Mouse (Mus musculus) liver, embryonic 16.5 days (tissue): ENCODE data around the gene Arr3. TPM values are rescaled to one million over a fixed set of nuclear protein-coding genes. Genes with fewer than 3 reads are reported as not detected.

Source experiments
- ATAC-seq: fragments of 200-750 bp; cut with Nextera tagmentation; 2 replicates; pipeline ENCODE4 v1.8.0; 2017; ENCODE audit warnings: low read depth, mild to moderate bottlenecking, moderate number of reproducible peaks, moderate library complexity
- H3K27ac ChIP-seq: fragments of 300-500 bp; sonication (generic); 2 replicates; pipeline ENCODE4 v1.5.1; 2014; ENCODE audit warnings: mild to moderate bottlenecking, low read length
- H3K27me3 ChIP-seq: fragments of 300-500 bp; sonication (generic); 2 replicates; pipeline ENCODE4 v1.6.1; 2014; ENCODE audit warnings: low read depth, low read length, mixed read lengths; ENCODE audit not compliant: control insufficient read depth, insufficient read depth
- H3K36me3 ChIP-seq: fragments of 300-500 bp; sonication (generic); 2 replicates; pipeline ENCODE4 v1.6.1; 2014; ENCODE audit warnings: mild to moderate bottlenecking; ENCODE audit not compliant: control insufficient read depth, insufficient read depth
- H3K4me1 ChIP-seq: fragments of 300-500 bp; sonication (generic); 2 replicates; pipeline ENCODE4 v1.6.1; 2014; ENCODE audit warnings: low read depth, low read length, mixed read lengths; ENCODE audit not compliant: control insufficient read depth
- H3K4me2 ChIP-seq: fragments of 300-500 bp; sonication (generic); 2 replicates; pipeline ENCODE4 v1.6.1; 2014; ENCODE audit warnings: low read depth, low read length, mixed read lengths
- H3K4me3 ChIP-seq: fragments of 300-500 bp; sonication (generic); 2 replicates; pipeline ENCODE4 v1.5.1; 2014; ENCODE audit warnings: low read depth, mild to moderate bottlenecking, low read length
- H3K9ac ChIP-seq: fragments of 300-500 bp; sonication (generic); 2 replicates; pipeline ENCODE4 v1.6.1; 2014; ENCODE audit warnings: low read depth, low read length
- H3K9me3 ChIP-seq: fragments of 300-500 bp; sonication (generic); replicated peaks from 2 replicates; pipeline ENCODE4 v1.6.1; 2016; ENCODE audit warnings: low read length; ENCODE audit not compliant: control insufficient read depth
- WGBS: fragments of 180-500 bp; shearing (Covaris S2); extraction: QIAGEN DNeasy Blood & Tissue Kit; methylation state at CpG from one replicate; pipeline ENCODE4 v1.1.7; 2014; ENCODE audit not compliant: insufficient replicate concordance; 5-methylcytosine and 5-hydroxymethylcytosine counted together
- polyA plus RNA-seq: library from polyadenylated mRNA; unstranded; fragments of >200 nt; fragmentation: Nextera tagmentation; extraction: Ambion mirVana; gene quantifications from 2 replicates; pipeline ENCODE4 v1.2.1, GENCODE M21; 2015

Gene Arr3
- not detected in 2 replicates for polyA plus RNA-seq

DNA sequence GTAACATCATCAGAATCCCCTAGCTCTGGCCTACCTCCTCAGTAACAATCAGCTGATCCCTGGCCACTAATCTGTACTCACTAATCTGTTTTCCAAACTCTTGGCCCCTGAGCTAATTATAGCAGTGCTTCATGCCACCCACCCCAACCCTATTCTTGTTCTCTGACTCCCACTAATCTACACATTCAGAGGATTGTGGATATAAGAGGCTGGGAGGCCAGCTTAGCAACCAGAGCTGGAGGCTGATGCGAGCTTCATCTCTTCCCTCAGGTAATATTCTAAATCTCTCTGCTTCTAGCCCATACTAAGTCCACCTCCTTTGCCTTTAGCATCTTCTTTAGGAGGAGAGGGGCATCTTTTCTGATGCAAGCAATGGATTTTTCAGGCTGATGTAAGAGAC, at the start of gene Arr3:
Gene Arr3, plus strand, starts transcription at position 184 of the 400 bp plus-strand sequence.
- ATAC-seq, result no peak
- no peak within 1 kb of the TSS for H3K4me3 ChIP-seq
- 59% methylated on average over 1 of the region's 1 CpGs for WGBS

DNA sequence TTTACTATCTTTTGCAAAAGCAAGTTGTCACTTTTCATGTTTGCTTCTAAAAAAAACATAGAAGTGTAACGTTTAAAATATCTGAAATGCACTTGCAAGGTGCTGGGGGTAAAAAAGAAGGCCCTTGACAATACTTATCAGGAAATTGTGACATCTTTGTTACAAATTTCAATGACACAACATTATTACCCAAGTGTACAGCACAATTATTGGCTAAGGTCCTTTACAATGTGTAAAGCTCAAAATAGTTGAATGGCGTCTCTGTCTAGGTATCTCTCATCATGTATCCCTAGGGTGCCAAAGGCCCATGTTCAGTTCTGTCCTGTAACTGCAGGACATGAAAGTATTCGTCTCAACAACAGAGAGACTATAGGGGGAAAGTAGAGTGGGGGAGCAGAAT, 49.3 kb upstream of the Arr3 start:
- no peaks in the 10 kb centered on the region for H3K36me3 ChIP-seq
- no peaks in the 10 kb centered on the region for H3K27me3 ChIP-seq
- no peak overlapping the region for H3K9ac ChIP-seq
- H3K9me3 ChIP-seq, result no peaks in the 10 kb centered on the region
- no peaks in the 10 kb centered on the region for H3K4me1 ChIP-seq
- no peak overlapping the region for H3K4me2 ChIP-seq
- 56% methylated on average over 3 of the region's 3 CpGs for WGBS
- ATAC-seq, result no peak
- H3K4me3 ChIP-seq, result no peak overlapping the region
- H3K27ac ChIP-seq, result no peak overlapping the region

More for the DNA sequence above, at the start of gene Arr3:
- no peaks in the 10 kb centered on the region for H3K9me3 ChIP-seq
- no peak within 1 kb of the TSS for H3K9ac ChIP-seq
- H3K27ac ChIP-seq, result no peak within 1 kb of the TSS
- H3K36me3 ChIP-seq, result no peaks in the 10 kb centered on the region
- H3K4me1 ChIP-seq, result no peaks in the 10 kb centered on the region
- no peaks in the 10 kb centered on the region for H3K27me3 ChIP-seq
- no peak within 1 kb of the TSS for H3K4me2 ChIP-seq

DNA sequence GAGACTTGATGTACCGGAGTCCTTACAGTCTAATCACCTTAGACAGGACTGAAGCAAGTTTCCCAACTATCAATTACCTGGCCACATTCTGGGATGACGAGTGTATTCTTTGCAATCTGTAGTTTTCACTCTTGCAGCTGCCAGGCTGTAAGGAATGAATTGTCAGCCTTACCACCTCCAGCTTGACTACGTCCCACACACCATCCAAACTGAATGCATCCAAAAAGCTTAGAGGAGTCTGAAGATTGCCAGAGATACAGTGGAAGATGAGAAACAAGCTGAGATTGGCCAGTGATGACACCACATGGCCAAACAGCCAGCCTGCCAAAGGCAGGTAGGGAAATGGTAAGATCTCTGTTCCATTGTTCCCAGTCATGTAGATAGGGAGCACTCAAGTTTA, 39.6 kb upstream of the Arr3 start:
- Histone ChIP-seq H3K9me3 (no peaks in the 10 kb centered on the region), H3K4me2 (no peak overlapping the region), H3K27ac (no peak overlapping the region), H3K36me3 (no peaks in the 10 kb centered on the region), H3K4me3 (no peak overlapping the region), H3K27me3 (no peaks in the 10 kb centered on the region; the same call in 1 of the 2 replicates), H3K9ac (no peak overlapping the region), H3K4me1 (no peaks in the 10 kb centered on the region)
- no peak for ATAC-seq
- 74% methylated on average over 3 of the region's 3 CpGs for WGBS

DNA sequence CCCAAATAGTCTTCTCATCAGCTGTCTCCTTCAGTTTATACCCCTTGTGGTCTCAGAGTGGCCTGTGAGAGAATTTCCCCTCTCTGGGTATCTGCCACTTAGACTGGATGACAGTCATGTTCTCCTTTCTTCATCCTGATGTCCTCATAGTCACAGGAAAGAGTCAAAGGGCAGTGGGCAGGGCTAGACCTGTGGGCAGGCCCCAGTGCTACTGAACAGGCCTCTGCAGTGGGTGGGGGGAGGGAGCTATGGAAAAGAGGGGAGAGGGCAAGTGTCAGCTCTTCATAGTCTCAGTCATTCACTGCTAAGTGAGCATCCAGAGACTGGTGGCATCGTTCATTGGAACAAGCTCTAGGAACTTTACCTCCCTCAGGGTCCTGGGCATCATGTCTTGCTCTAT, 33.3 kb upstream of the Arr3 start, which contains the start of gene Awat1:
Gene Awat1, plus strand, starts transcription at position 301 of the 400 bp plus-strand sequence.
- Histone ChIP-seq H3K27ac (no peak within 1 kb of the TSS), H3K4me3 (no peak within 1 kb of the TSS), H3K9ac (no peak within 1 kb of the TSS), H3K27me3 (no peaks in the 10 kb centered on the region), H3K36me3 (no peaks in the 10 kb centered on the region), H3K4me2 (no peak within 1 kb of the TSS), H3K4me1 (no peaks in the 10 kb centered on the region), H3K9me3 (no peaks in the 10 kb centered on the region)
- no peak for ATAC-seq
- whole genome bisulfite sequencing, result 55% methylated on average over 1 of the region's 1 CpGs

DNA sequence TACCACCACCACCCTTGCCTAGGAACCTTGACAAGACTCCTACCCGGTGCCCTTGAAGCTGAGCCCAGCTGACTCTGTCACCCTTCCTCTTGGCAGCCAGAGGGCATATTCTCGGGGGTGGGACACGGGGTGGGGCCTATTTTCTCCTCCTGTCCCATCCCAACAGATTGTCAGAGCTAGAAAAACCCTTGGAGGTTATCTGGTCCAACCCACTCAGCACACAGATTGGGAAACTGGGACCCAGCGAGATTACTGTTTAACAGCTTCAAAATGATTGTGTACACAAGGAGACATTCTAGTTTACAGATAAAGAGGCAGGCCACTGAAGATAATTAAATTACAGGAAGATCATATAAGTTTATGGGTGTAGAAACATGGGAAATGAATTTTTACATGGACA, 10.5 kb upstream of the Arr3 start, which contains the start of gene P2ry4:
Gene P2ry4, minus strand, starts transcription at position 79 of the 400 bp plus-strand sequence.
- Histone ChIP-seq H3K36me3 (no peaks in the 10 kb centered on the region), H3K9me3 (no peaks in the 10 kb centered on the region), H3K4me3 (no peak within 1 kb of the TSS), H3K4me1 (no peaks in the 10 kb centered on the region), H3K4me2 (no peak within 1 kb of the TSS), H3K27ac (no peak within 1 kb of the TSS), H3K9ac (no peak within 1 kb of the TSS), H3K27me3 (peaks cover 3% of the 10 kb centered on the region; the same call in 1 of the 2 replicates)
- WGBS, result 42% methylated on average over 4 of the region's 4 CpGs
- ATAC-seq, result peak; percentile 56

DNA sequence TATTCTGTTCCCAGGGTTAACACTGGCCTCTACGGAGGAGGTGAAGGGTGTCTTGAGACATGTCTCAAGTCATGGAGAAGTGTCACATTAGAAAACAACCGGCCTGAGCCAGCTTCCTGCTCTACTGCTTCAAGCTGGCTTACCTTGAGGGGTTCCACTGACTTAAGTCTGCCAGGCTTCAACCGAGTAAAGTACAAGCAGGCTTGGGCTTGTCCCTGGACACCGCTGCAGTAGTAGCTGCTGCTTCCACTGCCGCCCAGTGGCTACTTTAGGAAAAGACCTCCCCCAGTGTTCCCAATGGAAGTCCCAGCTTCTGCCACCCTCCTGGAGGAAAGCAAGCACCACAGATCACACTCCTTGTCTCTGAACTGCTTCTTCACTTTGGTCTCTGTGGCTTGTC, 7.9 kb upstream of the Arr3 start:
- Histone ChIP-seq H3K9me3 (no peaks in the 10 kb centered on the region), H3K4me3 (no peak overlapping the region), H3K36me3 (no peaks in the 10 kb centered on the region), H3K27ac (no peak overlapping the region), H3K4me2 (no peak overlapping the region), H3K27me3 (no peaks in the 10 kb centered on the region; the same call in 1 of the 2 replicates), H3K4me1 (no peaks in the 10 kb centered on the region), H3K9ac (no peak overlapping the region)
- ATAC-seq, result 0 out of 2 replicates have a peak, but pooled peaks have one; percentile 24
- 27% methylated on average over 5 of the region's 5 CpGs for WGBS

DNA sequence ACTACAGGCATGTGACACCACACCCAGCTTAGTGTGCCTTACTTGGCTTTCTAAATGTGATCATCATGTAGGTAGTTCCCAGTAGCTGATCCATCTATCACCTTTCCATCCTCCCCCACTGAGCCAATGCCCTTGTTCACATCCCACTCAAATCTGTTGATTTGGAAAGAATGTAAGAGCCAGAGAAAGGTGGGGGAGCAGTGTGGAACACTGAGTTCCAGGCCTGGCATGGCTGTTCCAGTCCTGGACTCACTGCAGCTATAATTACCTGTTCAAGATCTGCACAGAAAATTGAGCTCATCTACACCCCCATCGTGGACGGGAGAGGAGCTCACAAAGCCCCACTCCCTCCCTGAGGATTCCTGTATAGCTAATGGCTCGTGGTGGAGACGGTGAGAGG, 5.5 kb upstream of the Arr3 start:
- H3K4me3 ChIP-seq, result no peak overlapping the region
- no peak for ATAC-seq
- 62% methylated on average over 4 of the region's 4 CpGs for WGBS

DNA sequence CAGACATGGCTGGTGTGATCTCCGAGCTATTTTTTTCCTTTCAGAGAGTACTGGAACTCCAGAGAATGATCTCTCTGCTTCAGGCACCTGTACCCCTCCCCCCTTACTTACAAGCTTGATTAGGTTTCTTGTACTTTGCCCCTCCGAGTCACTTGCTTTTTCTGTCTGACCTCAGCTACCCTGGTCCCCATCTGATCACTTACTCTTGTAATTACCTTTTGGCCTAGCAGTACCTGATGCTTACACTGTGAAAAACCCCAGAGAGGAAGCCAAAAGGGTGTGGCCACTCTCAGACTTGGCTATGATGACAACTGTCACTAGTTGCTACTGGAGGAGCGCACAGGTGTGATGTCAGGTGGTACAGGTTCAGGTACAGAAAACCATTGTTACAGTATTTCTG, 13.2 kb downstream of the Arr3 start:
- ATAC-seq, result no peak
- 45% methylated on average over 3 of the region's 3 CpGs for WGBS

More for the DNA sequence above, 5.5 kb upstream of the Arr3 start:
- no peaks in the 10 kb centered on the region for H3K4me1 ChIP-seq
- H3K9me3 ChIP-seq, result no peaks in the 10 kb centered on the region
- H3K4me2 ChIP-seq, result no peak overlapping the region
- no peak overlapping the region for H3K9ac ChIP-seq
- H3K27ac ChIP-seq, result no peak overlapping the region
- H3K36me3 ChIP-seq, result no peaks in the 10 kb centered on the region
- H3K27me3 ChIP-seq, result no peaks in the 10 kb centered on the region; the same call in 1 of the 2 replicates

DNA sequence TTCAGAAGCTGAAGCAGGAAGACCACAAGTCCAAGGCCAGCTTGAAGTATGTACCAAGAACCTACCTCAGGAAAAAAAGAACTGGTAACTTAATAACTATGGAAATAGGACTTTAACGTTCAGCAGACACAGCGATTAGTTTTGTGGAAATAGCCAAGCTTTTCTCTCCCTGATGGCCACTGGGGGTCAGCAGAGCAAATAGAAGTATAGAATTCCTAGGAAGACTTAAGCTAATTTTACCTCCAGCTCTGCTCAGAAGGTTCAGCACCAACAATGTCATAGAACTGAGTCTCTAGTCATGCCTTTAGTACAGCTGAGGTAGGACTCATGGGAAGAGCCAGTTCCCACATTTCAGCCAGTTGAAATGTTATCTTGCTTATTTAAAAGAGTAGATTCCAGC, 16.1 kb downstream of the Arr3 start:
- Histone ChIP-seq H3K4me1 (peaks cover 7% of the 10 kb centered on the region), H3K4me3 (no peak overlapping the region), H3K9me3 (no peaks in the 10 kb centered on the region), H3K27me3 (peaks cover 2% of the 10 kb centered on the region), H3K9ac (no peak overlapping the region), H3K27ac (no peak overlapping the region), H3K36me3 (peaks cover 10% of the 10 kb centered on the region), H3K4me2 (no peak overlapping the region)
- WGBS, result 60% methylated on average over 2 of the region's 2 CpGs
- no peak for ATAC-seq

More for the DNA sequence above, 13.2 kb downstream of the Arr3 start:
- peaks cover 7% of the 10 kb centered on the region; the same call in 1 of the 2 replicates for H3K36me3 ChIP-seq
- H3K9me3 ChIP-seq, result no peaks in the 10 kb centered on the region
- H3K9ac ChIP-seq, result no peak overlapping the region
- H3K4me1 ChIP-seq, result no peaks in the 10 kb centered on the region
- no peak overlapping the region for H3K27ac ChIP-seq
- H3K4me2 ChIP-seq, result no peak overlapping the region
- peaks cover 2% of the 10 kb centered on the region for H3K27me3 ChIP-seq
- H3K4me3 ChIP-seq, result no peak overlapping the region
